Mouse (Mus musculus) CH12.LX (cell line): ENCODE measurements at regions not wholly inside any gene's neighbourhood (a gene's known extent, or its start where the extent isn't known, plus 50 kb on each side); places are given as distances from the start of the nearest gene placed in this dataset.

Source experiments
- CHD1 ChIP-seq: IDR thresholded peaks from 2 replicates; pipeline ENCODE4 v1.6.1; 2012; ENCODE audit warnings: low read depth, low read length, improper control_type of control experiment, inconsistent platforms
- CTCF ChIP-seq, 2 experiments: IDR thresholded peaks in 1 of 2; conservative IDR thresholded peaks in 1 of 2; 2 replicates each; pipeline ENCODE4 v1.5.1; 2011 to 2012; ENCODE audit warnings: low read depth in 2 of 2, low read length in 2 of 2, improper control_type of control experiment in 1 of 2, inconsistent platforms in 1 of 2, mild to moderate bottlenecking in 1 of 2, moderate library complexity in 1 of 2
- EP300 ChIP-seq: IDR thresholded peaks from 2 replicates; pipeline ENCODE4 v1.6.1; 2011; ENCODE audit warnings: low read length, improper control_type of control experiment
- POLR2A ChIP-seq: IDR thresholded peaks from 2 replicates; pipeline ENCODE4 v1.6.1; 2011; ENCODE audit warnings: low read depth, mild to moderate bottlenecking, improper control_type of control experiment, low read length
- SIN3A ChIP-seq: IDR thresholded peaks from 2 replicates; pipeline ENCODE4 v1.6.1; 2012; ENCODE audit warnings: low read length, improper control_type of control experiment, inconsistent platforms
- ZC3H11A ChIP-seq: IDR thresholded peaks from 2 replicates; pipeline ENCODE4 v1.6.1; 2012; ENCODE audit warnings: low read depth, mild to moderate bottlenecking, inconsistent platforms, low read length, improper control_type of control experiment
- ZNF384 ChIP-seq: IDR thresholded peaks from 2 replicates; pipeline ENCODE4 v1.6.1; 2012; ENCODE audit warnings: low read depth, low read length, improper control_type of control experiment, inconsistent platforms

GRCm38 (mm10) chr3:143609673-143610072 is 595.3 kb downstream of the Lmo4 start:
- no peak for TF ChIP-seq POLR2A
- no peak for TF ChIP-seq ZNF384
- no peak for TF ChIP-seq CHD1
- no peak for TF ChIP-seq CTCF (conservative IDR thresholded peaks at IDR 0.05 in 1 of 2, IDR thresholded peaks at IDR 0.05 in 1 of 2; ENCODE audit: low read depth in 2 of 2, low read length in 2 of 2)
- TF ChIP-seq EP300: no peak
- no peak for TF ChIP-seq SIN3A
- TF ChIP-seq ZC3H11A: no peak
